Mouse (Mus musculus): ENCODE data around the gene Supt6. TPM values are rescaled to one million over a fixed set of nuclear protein-coding genes. Genes with fewer than 3 reads are reported as not detected.

The Supt6 gene
- polyA plus RNA-seq, 1 experiment, result 39.9 TPM

DNA sequence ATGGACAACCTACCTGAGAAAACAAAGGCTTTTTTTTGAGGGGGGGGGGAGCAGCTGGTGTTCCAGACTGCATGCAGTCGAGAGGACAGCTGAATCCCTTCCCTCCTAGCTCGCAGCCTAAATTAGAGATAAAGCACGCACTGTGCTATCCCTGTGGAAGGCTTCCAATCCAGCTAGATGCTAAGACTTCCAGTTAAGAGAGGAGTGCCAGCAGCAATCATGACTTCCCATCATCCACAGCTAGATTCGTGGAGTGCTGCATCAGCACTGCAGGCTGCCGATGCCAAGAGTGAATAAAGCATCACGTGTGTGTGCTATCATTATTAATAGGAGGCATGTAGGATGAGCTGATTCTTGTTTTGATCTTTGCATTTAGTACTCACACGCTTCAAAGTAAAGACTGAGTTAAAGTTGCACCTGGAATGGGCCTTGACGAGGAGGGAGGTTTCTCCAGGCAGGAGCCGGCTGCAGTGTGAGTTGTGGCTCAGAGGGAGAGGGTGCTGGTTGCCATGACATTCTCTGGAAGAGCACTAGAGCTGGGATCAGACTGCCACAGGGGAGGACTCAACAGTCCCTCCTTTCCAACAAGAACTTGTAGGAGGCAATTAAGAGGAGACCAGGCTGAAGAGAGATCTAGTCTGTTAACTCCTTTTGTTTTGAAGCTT, 5.5 kb downstream of the Supt6 start:
- Histone ChIP-seq H3K4me3 (ENCODE audit: insufficient read depth, low read length) (no peak overlapping the region), H3K27ac (ENCODE audit: insufficient read depth, low read length) (no peak overlapping the region), H3K4me1 (ENCODE audit: control insufficient read depth, insufficient read depth, low read length) (0 out of 2 replicates have a peak, but pooled peaks cover 1% of the 10 kb centered on the region)
- TF ChIP-seq CTCF (IDR thresholded peaks at IDR 0.05; ENCODE audit: extremely low read depth, insufficient read depth, low read length) (no peak), POLR2A (IDR thresholded peaks at IDR 0.05; ENCODE audit: extremely low read depth, insufficient read depth, low read length) (no peak)

DNA sequence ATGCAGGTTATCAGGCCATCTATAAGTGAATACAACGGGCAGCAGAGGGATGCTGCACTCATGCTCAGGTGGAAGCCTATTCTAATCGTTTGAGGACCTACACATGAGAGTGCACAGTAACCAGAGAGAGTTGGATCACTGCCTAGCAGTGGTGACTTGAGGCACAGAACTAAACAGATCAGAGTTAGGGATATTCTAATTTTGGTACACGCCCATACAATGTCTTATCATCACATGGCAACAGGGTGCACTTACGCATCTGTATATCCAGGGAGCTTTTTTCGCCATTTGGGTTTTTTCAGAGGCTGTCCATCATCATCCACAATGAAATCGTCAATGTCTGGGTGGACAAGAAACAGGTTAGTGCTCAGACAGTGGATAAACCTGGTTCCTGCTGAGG, 14.3 kb downstream of the Supt6 start:
- Histone ChIP-seq H3K4me1 (ENCODE audit: control insufficient read depth, insufficient read depth, low read length) (no peaks in the 10 kb centered on the region), H3K27ac (ENCODE audit: insufficient read depth, low read length) (no peak overlapping the region), H3K4me3 (ENCODE audit: insufficient read depth, low read length) (no peak overlapping the region)
- TF ChIP-seq CTCF (IDR thresholded peaks at IDR 0.05; ENCODE audit: extremely low read depth, insufficient read depth, low read length) (no peak), POLR2A (IDR thresholded peaks at IDR 0.05; ENCODE audit: extremely low read depth, insufficient read depth, low read length) (no peak)

DNA sequence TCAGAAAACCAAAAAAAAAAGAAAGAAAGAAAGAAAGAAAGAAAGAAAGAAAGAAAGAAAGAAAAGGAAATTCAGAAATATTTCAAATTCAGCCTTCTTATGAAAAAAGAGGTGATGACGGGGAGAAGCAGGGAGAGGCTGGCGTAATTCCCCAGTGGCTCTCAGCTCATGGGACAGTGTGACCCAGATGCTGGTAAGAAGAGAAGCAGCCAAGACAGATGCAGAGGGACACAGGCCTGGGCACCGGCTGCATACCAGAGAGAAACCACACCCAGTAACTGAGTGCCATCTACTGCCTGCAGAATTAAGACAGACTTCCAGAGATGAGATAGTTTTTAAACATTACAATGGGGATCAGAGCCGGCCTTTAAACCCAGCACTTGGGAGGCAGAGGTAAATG, 22.2 kb downstream of the Supt6 start:
- Histone ChIP-seq H3K4me1 (ENCODE audit: control insufficient read depth, insufficient read depth, low read length) (no peaks in the 10 kb centered on the region), H3K4me3 (ENCODE audit: insufficient read depth, low read length) (no peak overlapping the region), H3K27ac (ENCODE audit: insufficient read depth, low read length) (no peak overlapping the region)
- TF ChIP-seq CTCF (IDR thresholded peaks at IDR 0.05; ENCODE audit: extremely low read depth, insufficient read depth, low read length), result no peak
- no peak for TF ChIP-seq POLR2A (IDR thresholded peaks at IDR 0.05; ENCODE audit: extremely low read depth, insufficient read depth, low read length)

DNA sequence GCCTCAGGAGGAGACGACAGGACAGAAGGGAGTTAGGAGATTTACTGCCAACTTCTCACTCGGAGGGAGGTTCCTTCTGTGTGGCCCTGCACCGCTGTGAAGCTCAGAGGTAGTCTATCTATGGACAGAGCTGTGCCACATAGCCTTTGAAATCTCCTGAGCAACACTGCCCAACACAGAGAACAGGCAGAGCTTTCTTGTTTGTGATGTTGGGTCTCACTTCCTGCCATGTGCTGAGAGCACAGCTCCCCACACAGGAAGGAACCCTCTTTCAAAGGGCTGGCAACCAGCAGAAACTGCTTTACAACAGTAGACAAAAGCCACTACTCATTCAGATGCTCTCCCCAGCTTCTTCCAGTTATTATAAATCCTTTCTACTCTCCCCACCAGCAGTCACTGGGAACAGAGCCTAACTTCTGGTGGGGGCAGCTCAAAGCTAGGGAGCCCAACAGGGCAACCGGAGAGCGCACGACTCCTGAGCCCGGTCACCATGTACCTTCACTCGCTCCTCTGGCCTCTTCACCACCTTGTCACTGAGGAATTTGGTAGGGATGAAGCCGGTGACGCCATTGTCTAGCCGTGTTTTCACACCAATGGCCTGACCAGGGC, 30.0 kb downstream of the Supt6 start:
- H3K27ac ChIP-seq (ENCODE audit: insufficient read depth, low read length), result peak overlapping the region; percentile 69; the same call in 1 of the 2 replicates
- no peak for TF ChIP-seq CTCF (IDR thresholded peaks at IDR 0.05; ENCODE audit: extremely low read depth, insufficient read depth, low read length)
- no peak for TF ChIP-seq POLR2A (IDR thresholded peaks at IDR 0.05; ENCODE audit: extremely low read depth, insufficient read depth, low read length)
- no peaks in the 10 kb centered on the region for H3K4me1 ChIP-seq (ENCODE audit: control insufficient read depth, insufficient read depth, low read length)
- no peak overlapping the region for H3K4me3 ChIP-seq (ENCODE audit: insufficient read depth, low read length)

DNA sequence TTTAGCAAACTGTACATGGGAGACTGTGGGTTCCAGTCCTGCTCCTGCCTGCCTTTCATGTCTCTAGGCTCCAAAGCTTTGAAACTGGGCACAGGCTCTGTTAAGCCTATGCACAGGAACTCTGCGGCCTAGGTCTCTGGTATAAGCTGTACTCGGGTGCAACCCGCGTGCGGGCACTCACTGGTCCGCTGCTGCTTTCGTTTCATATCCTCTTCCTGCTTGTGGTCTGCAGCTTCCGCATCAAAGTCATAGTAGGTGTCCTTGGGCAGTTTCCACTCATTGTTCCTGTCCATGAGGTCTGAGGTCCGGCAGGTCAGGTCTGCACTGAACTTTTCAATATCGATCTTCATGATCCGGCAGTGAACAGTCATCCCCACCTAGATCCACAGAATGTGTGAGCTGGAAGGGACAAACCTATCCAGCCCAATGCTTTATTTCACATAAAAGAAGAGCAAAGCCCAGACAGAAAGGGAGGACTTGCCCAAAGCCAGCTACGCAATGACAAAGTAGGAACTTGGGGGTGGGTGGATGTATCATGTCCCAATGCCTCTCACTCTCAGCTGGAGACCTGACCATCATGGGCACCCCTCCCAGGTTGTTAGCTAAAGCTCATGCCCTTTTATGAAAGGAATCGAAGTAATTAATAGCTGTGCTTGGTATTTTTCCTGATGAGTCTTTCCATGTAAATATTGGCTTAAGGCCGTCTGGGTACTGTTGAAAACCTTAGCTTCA, 32.5 kb downstream of the Supt6 start:
- H3K4me3 ChIP-seq (ENCODE audit: insufficient read depth, low read length), result no peak overlapping the region

DNA sequence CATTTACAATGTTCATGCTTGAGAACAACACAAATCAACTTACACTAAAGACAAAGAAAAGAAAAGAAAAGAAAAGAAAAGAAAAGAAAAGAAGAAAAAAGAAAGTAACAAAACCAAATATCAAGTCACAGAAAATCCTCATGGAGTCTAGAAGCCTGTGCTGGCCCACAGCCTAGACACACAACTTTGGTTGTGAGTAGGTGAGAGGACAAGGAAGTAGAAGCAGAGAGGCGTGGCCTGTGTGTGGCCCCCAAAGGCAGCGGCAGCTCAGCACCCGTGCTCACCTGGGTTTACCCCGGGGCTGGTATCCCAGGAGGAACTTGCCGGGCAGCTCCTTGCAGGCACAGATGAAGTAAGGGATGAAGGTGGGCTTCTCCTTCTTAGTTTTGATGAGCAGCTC, 34.3 kb downstream of the Supt6 start:
- TF ChIP-seq POLR2A (IDR thresholded peaks at IDR 0.05; ENCODE audit: extremely low read depth, insufficient read depth, low read length) (no peak), CTCF (IDR thresholded peaks at IDR 0.05; ENCODE audit: extremely low read depth, insufficient read depth, low read length) (no peak)
- Histone ChIP-seq H3K27ac (ENCODE audit: insufficient read depth, low read length) (no peak overlapping the region), H3K4me3 (ENCODE audit: insufficient read depth, low read length) (no peak overlapping the region), H3K4me1 (ENCODE audit: control insufficient read depth, insufficient read depth, low read length) (no peaks in the 10 kb centered on the region)

More for the DNA sequence above, 32.5 kb downstream of the Supt6 start:
- no peak for TF ChIP-seq POLR2A (IDR thresholded peaks at IDR 0.05; ENCODE audit: extremely low read depth, insufficient read depth, low read length)
- TF ChIP-seq CTCF (IDR thresholded peaks at IDR 0.05; ENCODE audit: extremely low read depth, insufficient read depth, low read length), result no peak
- no peak overlapping the region for H3K27ac ChIP-seq (ENCODE audit: insufficient read depth, low read length)
- H3K4me1 ChIP-seq (ENCODE audit: control insufficient read depth, insufficient read depth, low read length), result no peaks in the 10 kb centered on the region

DNA sequence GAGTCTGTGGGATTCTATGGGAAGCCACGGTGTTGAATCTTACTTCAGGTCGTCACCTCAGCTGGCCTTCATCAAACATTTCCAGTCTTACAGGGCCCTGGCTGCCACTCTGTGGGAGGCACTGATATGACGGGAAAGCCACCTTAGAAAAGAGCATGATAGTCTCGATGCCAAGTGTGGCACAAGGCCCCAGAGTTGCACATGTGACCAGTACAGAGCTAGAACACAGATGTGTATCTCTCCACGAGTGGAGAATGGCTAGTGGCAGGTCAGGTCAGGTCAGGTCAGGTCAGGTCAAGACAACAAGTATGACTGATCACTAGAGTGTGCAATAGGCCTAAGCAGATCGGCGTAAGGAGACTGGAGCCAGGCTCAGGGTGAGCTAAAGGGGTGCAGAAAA, 35.2 kb downstream of the Supt6 start:
- Histone ChIP-seq H3K4me3 (ENCODE audit: insufficient read depth, low read length) (no peak overlapping the region), H3K4me1 (ENCODE audit: control insufficient read depth, insufficient read depth, low read length) (0 out of 2 replicates have a peak, but pooled peaks cover 2% of the 10 kb centered on the region), H3K27ac (ENCODE audit: insufficient read depth, low read length) (no peak overlapping the region)
- TF ChIP-seq CTCF (IDR thresholded peaks at IDR 0.05; ENCODE audit: extremely low read depth, insufficient read depth, low read length), result no peak
- no peak for TF ChIP-seq POLR2A (IDR thresholded peaks at IDR 0.05; ENCODE audit: extremely low read depth, insufficient read depth, low read length)

DNA sequence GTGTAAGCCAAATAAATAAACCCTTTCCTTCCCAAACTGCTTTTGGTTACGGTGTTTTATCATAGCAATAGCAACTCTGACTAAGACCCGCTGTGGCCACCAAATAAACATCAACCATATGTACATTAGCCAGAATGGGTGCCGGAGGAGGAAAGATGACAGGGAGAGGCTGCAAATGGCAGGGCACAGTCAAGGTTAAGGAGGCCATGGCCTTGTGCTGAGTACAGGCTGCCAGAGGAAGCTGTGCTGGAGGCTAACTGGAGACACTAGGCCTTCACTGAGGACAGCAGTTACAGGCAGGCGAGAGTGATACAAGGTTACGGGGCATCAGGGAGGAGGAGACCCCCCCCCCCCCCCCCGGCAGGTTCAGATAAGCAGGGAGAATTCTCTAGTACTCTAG, 35.9 kb downstream of the Supt6 start:
- H3K4me3 ChIP-seq (ENCODE audit: insufficient read depth, low read length), result no peak overlapping the region

DNA sequence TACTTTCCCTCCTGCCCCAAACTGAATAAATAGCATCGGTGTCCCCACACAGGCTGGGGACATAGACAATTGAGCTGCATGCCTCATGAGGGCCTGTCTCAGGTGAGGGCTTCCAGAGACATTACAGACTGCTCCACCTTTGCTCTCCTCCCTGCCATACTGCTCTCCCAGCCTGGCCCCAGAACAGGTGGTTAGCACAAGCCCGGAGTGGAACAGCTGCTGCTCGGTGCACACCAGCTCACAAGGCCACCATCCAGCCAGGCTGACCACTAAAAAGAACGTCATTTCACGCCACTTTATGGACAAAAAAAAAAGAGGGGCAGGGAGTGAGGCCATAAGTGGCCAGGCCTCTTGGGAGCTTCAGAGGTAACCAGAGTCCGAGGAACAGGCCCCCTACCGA, 38.6 kb downstream of the Supt6 start:
- H3K4me1 ChIP-seq (ENCODE audit: control insufficient read depth, insufficient read depth, low read length), result peaks cover 2% of the 10 kb centered on the region; the same call in 1 of the 2 replicates
- TF ChIP-seq CTCF (IDR thresholded peaks at IDR 0.05; ENCODE audit: extremely low read depth, insufficient read depth, low read length), result no peak
- TF ChIP-seq POLR2A (IDR thresholded peaks at IDR 0.05; ENCODE audit: extremely low read depth, insufficient read depth, low read length), result no peak
- no peak overlapping the region for H3K4me3 ChIP-seq (ENCODE audit: insufficient read depth, low read length)
- H3K27ac ChIP-seq (ENCODE audit: insufficient read depth, low read length), result no peak overlapping the region

More for the DNA sequence above, 35.9 kb downstream of the Supt6 start:
- Histone ChIP-seq H3K4me1 (ENCODE audit: control insufficient read depth, insufficient read depth, low read length) (peaks cover 2% of the 10 kb centered on the region; the same call in 1 of the 2 replicates), H3K27ac (ENCODE audit: insufficient read depth, low read length) (no peak overlapping the region)
- TF ChIP-seq CTCF (IDR thresholded peaks at IDR 0.05; ENCODE audit: extremely low read depth, insufficient read depth, low read length) (no peak), POLR2A (IDR thresholded peaks at IDR 0.05; ENCODE audit: extremely low read depth, insufficient read depth, low read length) (no peak)
